Mouse (Mus musculus) liver, embryonic 15.5 days (tissue): ENCODE data around the gene Supt4a. TPM values are rescaled to one million over a fixed set of nuclear protein-coding genes. Genes with fewer than 3 reads are reported as not detected.

Experiments
- ATAC-seq: fragments of 200-750 bp; cut with Nextera tagmentation; 2 replicates; pipeline ENCODE4 v1.8.0; 2017; ENCODE audit warnings: moderate number of reproducible peaks, mild to moderate bottlenecking, moderate library complexity; ENCODE audit not compliant: insufficient read depth
- H3K27ac ChIP-seq: fragments of 300-500 bp; sonication (generic); replicated peaks from 2 replicates; pipeline ENCODE4 v1.5.1; 2015; ENCODE audit warnings: mild to moderate bottlenecking, inconsistent platforms
- H3K27me3 ChIP-seq: fragments of 300-500 bp; sonication (generic); 2 replicates; pipeline ENCODE4 v1.6.1; 2015; ENCODE audit warnings: mild to moderate bottlenecking, inconsistent platforms
- H3K36me3 ChIP-seq: fragments of 300-500 bp; sonication (generic); replicated peaks from 2 replicates; pipeline ENCODE4 v1.6.1; 2015; ENCODE audit warnings: moderate library complexity, mild to moderate bottlenecking, inconsistent platforms
- H3K4me1 ChIP-seq: fragments of 300-500 bp; sonication (generic); replicated peaks from 2 replicates; pipeline ENCODE4 v1.6.1; 2015; ENCODE audit warnings: inconsistent platforms
- H3K4me2 ChIP-seq: fragments of 300-500 bp; sonication (generic); 2 replicates; pipeline ENCODE4 v1.6.1; 2015; ENCODE audit warnings: moderate library complexity, mild to moderate bottlenecking, inconsistent platforms
- H3K4me3 ChIP-seq: fragments of 300-500 bp; sonication (generic); replicated peaks from 2 replicates; pipeline ENCODE4 v1.5.1; 2015; ENCODE audit warnings: mild to moderate bottlenecking, inconsistent platforms
- H3K9ac ChIP-seq: fragments of 300-500 bp; sonication (generic); 2 replicates; pipeline ENCODE4 v1.6.1; 2015; ENCODE audit warnings: moderate library complexity, mild to moderate bottlenecking, inconsistent platforms
- H3K9me3 ChIP-seq: fragments of 300-500 bp; sonication (generic); replicated peaks from 2 replicates; pipeline ENCODE4 v1.6.1; 2016; ENCODE audit warnings: inconsistent platforms
- WGBS: fragments of 180-500 bp; shearing (Covaris S2); methylation state at CpG from one replicate; pipeline ENCODE4 v1.1.7; 2015; ENCODE audit warnings: mixed read lengths; ENCODE audit not compliant: insufficient replicate concordance; 5-methylcytosine and 5-hydroxymethylcytosine counted together
- polyA plus RNA-seq: library from polyadenylated mRNA; unstranded; fragments of >200 nt; fragmentation: Nextera tagmentation; extraction: Ambion mirVana; gene quantifications from 2 replicates; pipeline ENCODE4 v1.2.1, GENCODE M21; 2015

Gene Supt4a
- polyA plus RNA-seq, 1 experiment from 2014 or later: 195 TPM

GRCm38 (mm10) chr11:87707570-87707969 lies 29.8 kb upstream of the Supt4a start:
- no peak overlapping the region for H3K4me3 ChIP-seq
- no peak for ATAC-seq
- H3K9me3 ChIP-seq: no peaks in the 10 kb centered on the region
- 68% methylated on average over 8 of the region's 8 CpGs for WGBS
- H3K4me2 ChIP-seq: no peak overlapping the region
- H3K9ac ChIP-seq: no peak overlapping the region
- peaks cover 92% of the 10 kb centered on the region for H3K4me1 ChIP-seq
- H3K27me3 ChIP-seq: no peaks in the 10 kb centered on the region
- H3K36me3 ChIP-seq: no peaks in the 10 kb centered on the region
- no peak overlapping the region for H3K27ac ChIP-seq

GRCm38 (mm10) chr11:87708979-87709378 lies 28.4 kb upstream of the Supt4a start:
- H3K9ac ChIP-seq: no peak overlapping the region
- H3K4me1 ChIP-seq: peaks cover 91% of the 10 kb centered on the region

GRCm38 (mm10) chr11:87709513-87710261 lies 27.7 kb upstream of the Supt4a start:
- Histone ChIP-seq H3K4me2 (peak overlapping the region; percentile 63), H3K27ac (no peak overlapping the region), H3K4me3 (peak overlapping the region; percentile 36), H3K9ac (peak overlapping the region; percentile 25), H3K36me3 (no peaks in the 10 kb centered on the region), H3K27me3 (no peaks in the 10 kb centered on the region), H3K9me3 (no peaks in the 10 kb centered on the region), H3K4me1 (peaks cover 89% of the 10 kb centered on the region)
- no peak for ATAC-seq
- 10% methylated on average over 21 of the region's 21 CpGs for WGBS

More at GRCm38 (mm10) chr11:87708979-87709378, 28.4 kb upstream of the Supt4a start:
- no peak overlapping the region for H3K4me2 ChIP-seq
- no peak overlapping the region for H3K4me3 ChIP-seq
- no peaks in the 10 kb centered on the region for H3K27me3 ChIP-seq
- 73% methylated on average over 5 of the region's 5 CpGs for WGBS
- no peak for ATAC-seq
- no peaks in the 10 kb centered on the region for H3K9me3 ChIP-seq
- H3K36me3 ChIP-seq: no peaks in the 10 kb centered on the region
- H3K27ac ChIP-seq: no peak overlapping the region

GRCm38 (mm10) chr11:87710262-87710615 lies 27.1 kb upstream of the Supt4a start:
- ATAC-seq: no peak
- WGBS: 60% methylated on average over 7 of the region's 7 CpGs
- H3K4me3 ChIP-seq: peak overlapping the region; percentile 36
- no peaks in the 10 kb centered on the region for H3K36me3 ChIP-seq
- no peaks in the 10 kb centered on the region for H3K27me3 ChIP-seq
- H3K9ac ChIP-seq: peak overlapping the region; percentile 25; the same call in 1 of the 2 replicates
- no peaks in the 10 kb centered on the region for H3K9me3 ChIP-seq
- H3K27ac ChIP-seq: no peak overlapping the region
- H3K4me2 ChIP-seq: peak overlapping the region; percentile 63
- H3K4me1 ChIP-seq: peaks cover 89% of the 10 kb centered on the region

DNA sequence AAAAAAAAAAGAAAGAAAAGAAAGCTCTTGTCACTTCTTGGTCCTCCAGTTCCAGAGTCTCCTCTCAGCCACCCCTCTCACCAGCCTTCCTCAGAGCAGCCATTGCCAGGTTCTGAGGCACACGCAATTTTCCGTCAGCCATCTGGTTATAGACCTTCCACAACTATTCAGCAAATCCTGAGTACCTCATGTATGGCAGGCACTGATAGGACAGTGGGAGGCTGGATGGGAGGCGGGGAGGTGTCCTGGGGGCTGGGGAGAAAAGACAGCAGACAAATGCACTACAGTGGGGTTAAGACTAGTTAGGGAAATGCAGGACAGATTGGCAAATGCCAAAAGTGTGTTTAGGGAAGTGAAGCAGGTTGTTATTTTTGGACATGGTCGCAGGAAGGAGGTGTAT lies 25.2 kb upstream of the Supt4a start:
- Histone ChIP-seq H3K9me3 (no peaks in the 10 kb centered on the region), H3K4me3 (no peak overlapping the region), H3K4me2 (no peak overlapping the region), H3K4me1 (peaks cover 88% of the 10 kb centered on the region), H3K9ac (no peak overlapping the region), H3K27ac (no peak overlapping the region), H3K27me3 (no peaks in the 10 kb centered on the region), H3K36me3 (no peaks in the 10 kb centered on the region)
- WGBS: 30% methylated on average over 4 of the region's 4 CpGs
- ATAC-seq: peak; percentile 20; the same call in 1 of the 2 replicates

- peaks cover 68% of the 10 kb centered on the region for H3K4me1 ChIP-seq
- no peak overlapping the region for H3K27ac ChIP-seq
- H3K36me3 ChIP-seq: peaks cover 4% of the 10 kb centered on the region; the same call in 1 of the 2 replicates
- 71% methylated on average over 4 of the region's 4 CpGs for WGBS
- H3K9ac ChIP-seq: no peak overlapping the region
- no peak for ATAC-seq
- H3K9me3 ChIP-seq: no peaks in the 10 kb centered on the region
- H3K4me2 ChIP-seq: no peak overlapping the region
- H3K4me3 ChIP-seq: no peak overlapping the region
- H3K27me3 ChIP-seq: no peaks in the 10 kb centered on the region
These were observed 21.4 kb upstream of the Supt4a start for GRCm38 (mm10) chr11:87715999-87716398.

GRCm38 (mm10) chr11:87719526-87719925 lies 17.8 kb upstream of the Supt4a start:
- H3K4me1 ChIP-seq: peaks cover 51% of the 10 kb centered on the region
- H3K4me2 ChIP-seq: no peak overlapping the region; the same call in 1 of the 2 replicates
- H3K4me3 ChIP-seq: no peak overlapping the region
- H3K9ac ChIP-seq: no peak overlapping the region
- H3K27me3 ChIP-seq: no peaks in the 10 kb centered on the region
- no peaks in the 10 kb centered on the region for H3K9me3 ChIP-seq
- 66% methylated on average over 7 of the region's 7 CpGs for WGBS
- H3K36me3 ChIP-seq: peaks cover 4% of the 10 kb centered on the region; the same call in 1 of the 2 replicates
- ATAC-seq: no peak
- no peak overlapping the region; the same call in 1 of the 2 replicates for H3K27ac ChIP-seq

DNA sequence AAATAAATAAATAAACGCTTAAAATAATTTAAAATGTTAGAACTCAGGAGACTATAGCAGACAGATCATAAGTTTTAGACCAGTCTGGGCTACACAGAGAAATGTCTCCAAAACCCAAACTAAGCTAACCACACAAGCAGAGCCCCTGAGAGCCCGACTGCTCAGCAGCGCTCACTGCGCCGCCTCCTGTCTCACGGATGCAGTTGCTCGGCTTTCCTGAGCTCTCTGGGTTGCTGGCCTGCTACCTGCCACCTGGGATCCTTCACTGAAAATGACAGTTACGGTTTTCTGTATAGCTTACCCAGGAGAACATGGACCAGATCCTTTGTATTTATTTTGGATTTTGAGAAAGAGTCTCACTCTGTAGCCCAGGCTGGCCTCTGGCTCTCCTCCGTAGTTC lies 17.0 kb upstream of the Supt4a start:
- Histone ChIP-seq H3K27ac (peak overlapping the region; percentile 51), H3K9ac (no peak overlapping the region), H3K4me1 (peaks cover 51% of the 10 kb centered on the region), H3K36me3 (peaks cover 4% of the 10 kb centered on the region; the same call in 1 of the 2 replicates), H3K4me3 (no peak overlapping the region), H3K9me3 (no peaks in the 10 kb centered on the region), H3K27me3 (no peaks in the 10 kb centered on the region), H3K4me2 (no peak overlapping the region)
- 71% methylated on average over 9 of the region's 9 CpGs for WGBS
- ATAC-seq: no peak

GRCm38 (mm10) chr11:87720839-87721238 lies 16.5 kb upstream of the Supt4a start:
- H3K27ac ChIP-seq: no peak overlapping the region
- H3K9me3 ChIP-seq: no peaks in the 10 kb centered on the region
- 63% methylated on average over 9 of the region's 9 CpGs for WGBS
- peaks cover 56% of the 10 kb centered on the region for H3K4me1 ChIP-seq
- H3K4me2 ChIP-seq: no peak overlapping the region
- H3K4me3 ChIP-seq: no peak overlapping the region
- H3K27me3 ChIP-seq: no peaks in the 10 kb centered on the region
- H3K36me3 ChIP-seq: peaks cover 4% of the 10 kb centered on the region; the same call in 1 of the 2 replicates
- ATAC-seq: no peak
- no peak overlapping the region for H3K9ac ChIP-seq

- no peak overlapping the region for H3K27ac ChIP-seq
- H3K9ac ChIP-seq: no peak overlapping the region
- no peaks in the 10 kb centered on the region for H3K27me3 ChIP-seq
- H3K4me1 ChIP-seq: peaks cover 59% of the 10 kb centered on the region
- 62% methylated on average over 3 of the region's 3 CpGs for WGBS
- no peaks in the 10 kb centered on the region for H3K9me3 ChIP-seq
- no peak overlapping the region for H3K4me2 ChIP-seq
- ATAC-seq: no peak
- no peak overlapping the region for H3K4me3 ChIP-seq
- H3K36me3 ChIP-seq: peaks cover 4% of the 10 kb centered on the region; the same call in 1 of the 2 replicates
These were observed 15.2 kb upstream of the Supt4a start for GRCm38 (mm10) chr11:87722168-87722567.

GRCm38 (mm10) chr11:87722891-87723290 lies 14.5 kb upstream of the Supt4a start:
- 81% methylated on average over 4 of the region's 4 CpGs for WGBS
- peaks cover 66% of the 10 kb centered on the region for H3K4me1 ChIP-seq
- peaks cover 4% of the 10 kb centered on the region; the same call in 1 of the 2 replicates for H3K36me3 ChIP-seq
- H3K4me2 ChIP-seq: no peak overlapping the region
- no peak overlapping the region for H3K27ac ChIP-seq
- no peak for ATAC-seq
- no peaks in the 10 kb centered on the region for H3K27me3 ChIP-seq
- H3K4me3 ChIP-seq: no peak overlapping the region
- H3K9ac ChIP-seq: no peak overlapping the region
- H3K9me3 ChIP-seq: no peaks in the 10 kb centered on the region
